Mouse (Mus musculus) left cerebral cortex, postnatal 14 days (tissue): ENCODE results near the gene Coq9. TPM values are rescaled to one million over a fixed set of nuclear protein-coding genes. Genes with fewer than 3 reads are reported as not detected.

Experiments
- DNase-seq, 2 experiments: peaks; one replicate each; pipeline ENCODE4 v3.0.0; 2021 to 2022; ENCODE audit warnings: low spot score in 2 of 2, mixed read lengths in 1 of 2
- intact Hi-C: fragments of 180-260 bp; cut with DNase I; formaldehyde crosslinking; loops from one replicate; pipeline ENCODE4 v1.15.1; 2025
- long read RNA-seq, 2 experiments: library from polyadenylated mRNA; stranded (forward); transcript quantifications; one replicate each; pipeline ENCODE4 v2.0.0; 2021
- total RNA-seq, 2 experiments: library from RNA; stranded (reverse); gene quantifications; 2 replicates each; pipeline ENCODE4 v1.2.3; 2021

Gene Coq9
- total RNA-seq, result 10 to 100 TPM; 77.1 to 81.3 TPM
- long read RNA-seq, experiment 1, transcript Coq9-201 (9 exons, 1,789 nt), result major isoform, 102 of 109 reads
- long read RNA-seq, experiment 1, partial matches to known transcripts, result 6 of 109 reads
- long read RNA-seq, experiment 1, other reads (novel, unspliced or antisense), result 0 of 109 reads
- long read RNA-seq, experiment 2, transcript Coq9-201 (9 exons, 1,789 nt), result major isoform, 52 of 65 reads
- long read RNA-seq, experiment 2, partial matches to known transcripts, result 5 of 65 reads
- long read RNA-seq, experiment 2, other reads (novel, unspliced or antisense), result 3 of 65 reads

GRCm38 (mm10) chr8:94837662-94838574 is at the start of gene Coq9, which contains the start of gene Ciapin1:
Coq9 (plus strand) TSS chr8:94838321.
Ciapin1 (minus strand) TSS chr8:94838358.
- DNase-seq, result peak; percentile 95 to 96
- intact Hi-C loops, result no loop called here

- intact Hi-C loops, result no loop called here
Observed at GRCm38 (mm10) chr8:94789256-94789955, 48.7 kb upstream of the Coq9 start.

GRCm38 (mm10) chr8:94794368-94794767 is 43.8 kb upstream of the Coq9 start:
- intact Hi-C loops, result no loop called here
- no peak for DNase-seq

More at GRCm38 (mm10) chr8:94789256-94789955, 48.7 kb upstream of the Coq9 start:
- no peak for DNase-seq

GRCm38 (mm10) chr8:94794782-94795181 is 43.3 kb upstream of the Coq9 start:
- DNase-seq, result no peak
- intact Hi-C loops, result no loop called here

- intact Hi-C loops, result no loop called here
- DNase-seq, result peak; percentile 58 to 71
Observed at GRCm38 (mm10) chr8:94800278-94800968, 37.7 kb upstream of the Coq9 start.

GRCm38 (mm10) chr8:94801293-94802095 is 36.6 kb upstream of the Coq9 start:
- intact Hi-C loops, result no loop called here
- peak; percentile 61 to 66 for DNase-seq

- intact Hi-C loops, result no loop called here
- no peak for DNase-seq
Observed at GRCm38 (mm10) chr8:94802375-94802774, 35.7 kb upstream of the Coq9 start.

- no peak for DNase-seq
- intact Hi-C loops, result no loop called here
Observed at GRCm38 (mm10) chr8:94803551-94803950, 34.6 kb upstream of the Coq9 start.

GRCm38 (mm10) chr8:94804546-94805340 is 33.4 kb upstream of the Coq9 start:
- intact Hi-C loops, result no loop called here
- DNase-seq, result no peak

- intact Hi-C loops, result no loop called here
- no peak for DNase-seq
Observed at GRCm38 (mm10) chr8:94805811-94806210, 32.3 kb upstream of the Coq9 start.

- intact Hi-C loops, result no loop called here
- no peak for DNase-seq
Observed at GRCm38 (mm10) chr8:94807506-94807905, 30.6 kb upstream of the Coq9 start.

GRCm38 (mm10) chr8:94808372-94808771 is 29.7 kb upstream of the Coq9 start:
- no peak for DNase-seq
- intact Hi-C loops, result no loop called here

- no peak for DNase-seq
- intact Hi-C loops, result loop anchor here (5.0 to 10.0 kb wide), 2 partner anchors 38 to 215 kb away; partner anchors contain the start of gene Cx3cl1
Observed at GRCm38 (mm10) chr8:94810153-94810552, 28.0 kb upstream of the Coq9 start, which contains the start of gene Ccl17. Ccl17 (plus strand) TSS chr8:94810453.

GRCm38 (mm10) chr8:94810855-94811254 is 27.3 kb upstream of the Coq9 start:
- peak in 1 of 2 experiments; percentile 84 for DNase-seq
- intact Hi-C loops, result loop anchor here (5.0 to 10.0 kb wide), 2 partner anchors 39 to 216 kb away; partner anchors contain the start of gene Cx3cl1

GRCm38 (mm10) chr8:94811654-94812053 is 26.5 kb upstream of the Coq9 start:
- intact Hi-C loops, result loop anchor here (1.0 to 10.0 kb wide), 3 partner anchors 39 to 217 kb away; partner anchors contain the start of gene Cx3cl1
- DNase-seq, result no peak

GRCm38 (mm10) chr8:94812645-94813098 is 25.4 kb upstream of the Coq9 start:
- DNase-seq, result peak; percentile 94
- intact Hi-C loops, result loop anchor here (1.0 to 10.0 kb wide), 3 partner anchors 40 to 218 kb away; partner anchors contain the start of gene Cx3cl1

- DNase-seq, result no peak
- intact Hi-C loops, result loop anchor here (5.0 to 10.0 kb wide), 2 partner anchors 42 to 220 kb away; partner anchors contain the start of gene Cx3cl1
Observed at GRCm38 (mm10) chr8:94814556-94814955, 23.6 kb upstream of the Coq9 start.
